Mouse (Mus musculus): ENCODE measurements at regions not wholly inside any gene's neighbourhood (a gene's known extent, or its start where the extent isn't known, plus 50 kb on each side); places are given as distances from the start of the nearest gene placed in this dataset.

- TF ChIP-seq CTCF (IDR thresholded peaks at IDR 0.05; ENCODE audit: control insufficient read depth, insufficient read depth, low read length) (no peak), POLR2A (IDR thresholded peaks at IDR 0.05; ENCODE audit: borderline replicate concordance, control insufficient read depth, low read depth, low read length) (no peak)
Measured at GRCm38 (mm10) chr12:110393555-110393954, 53.4 kb upstream of the Ppp2r5c start.

Measured in bone marrow, adult 2 months (tissue).